Mouse (Mus musculus) CD4-positive, CD25-positive, alpha-beta regulatory T cell (primary cell): ENCODE measurements around the gene Arf6. TPM values are rescaled to one million over a fixed set of nuclear protein-coding genes. Genes with fewer than 3 reads are reported as not detected.

Experiments
- polyA plus RNA-seq: library from polyadenylated mRNA; unstranded; fragments of 100-300 nt; shearing (Covaris generic); gene quantifications from one replicate; pipeline ENCODE4 v1.2.1, GENCODE M21; 2017

Gene Arf6
- polyA plus RNA-seq = 343 TPM

DNA sequence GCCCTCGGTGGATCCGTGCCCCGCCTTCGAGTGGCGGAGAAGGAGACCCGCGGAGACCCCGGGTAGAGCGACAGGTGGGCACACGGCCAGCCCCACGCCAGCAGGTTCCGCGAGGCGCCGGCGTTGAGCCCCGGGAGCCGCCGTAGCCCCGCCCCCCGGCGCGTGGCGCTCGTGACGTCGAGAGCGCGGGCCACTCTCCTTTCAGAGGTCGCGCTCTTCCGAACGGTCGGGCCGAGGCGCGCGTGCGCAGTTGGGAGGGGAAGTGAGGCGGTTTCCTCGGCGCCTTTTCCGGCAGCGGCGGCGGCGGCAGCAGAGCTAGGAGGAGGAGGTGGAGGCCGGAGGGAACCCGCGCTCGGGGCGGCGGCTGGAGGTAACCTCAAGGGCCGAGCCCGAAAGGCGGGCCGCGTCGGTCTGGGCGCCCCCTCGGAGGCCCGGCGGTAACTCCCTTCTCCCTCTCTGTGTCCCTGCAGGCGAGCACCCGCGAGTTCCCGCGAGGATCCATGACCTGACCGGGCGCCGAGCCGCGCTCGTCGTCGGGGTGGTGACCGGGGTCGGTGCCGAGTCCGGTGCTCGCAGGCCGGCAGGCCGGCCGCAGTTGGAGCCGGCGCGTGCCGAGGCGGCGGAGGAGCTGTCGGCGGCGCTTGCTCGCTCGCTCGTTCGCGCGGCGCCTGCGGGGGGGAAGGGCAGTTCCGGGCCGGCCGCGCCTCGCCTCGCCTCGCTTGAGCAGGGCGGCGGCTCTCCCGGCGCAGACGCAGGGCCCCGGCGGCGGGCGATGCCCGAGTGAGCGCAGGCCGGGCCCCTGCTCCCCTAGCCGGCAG, at the start of gene Arf6, which contains the start of gene Gm9887:
TSS of gene Arf6 (plus strand) at position 297 of the 818 bp plus-strand sequence.
TSS of gene Gm9887 (minus strand) at position 605 of the 818 bp plus-strand sequence.

DNA sequence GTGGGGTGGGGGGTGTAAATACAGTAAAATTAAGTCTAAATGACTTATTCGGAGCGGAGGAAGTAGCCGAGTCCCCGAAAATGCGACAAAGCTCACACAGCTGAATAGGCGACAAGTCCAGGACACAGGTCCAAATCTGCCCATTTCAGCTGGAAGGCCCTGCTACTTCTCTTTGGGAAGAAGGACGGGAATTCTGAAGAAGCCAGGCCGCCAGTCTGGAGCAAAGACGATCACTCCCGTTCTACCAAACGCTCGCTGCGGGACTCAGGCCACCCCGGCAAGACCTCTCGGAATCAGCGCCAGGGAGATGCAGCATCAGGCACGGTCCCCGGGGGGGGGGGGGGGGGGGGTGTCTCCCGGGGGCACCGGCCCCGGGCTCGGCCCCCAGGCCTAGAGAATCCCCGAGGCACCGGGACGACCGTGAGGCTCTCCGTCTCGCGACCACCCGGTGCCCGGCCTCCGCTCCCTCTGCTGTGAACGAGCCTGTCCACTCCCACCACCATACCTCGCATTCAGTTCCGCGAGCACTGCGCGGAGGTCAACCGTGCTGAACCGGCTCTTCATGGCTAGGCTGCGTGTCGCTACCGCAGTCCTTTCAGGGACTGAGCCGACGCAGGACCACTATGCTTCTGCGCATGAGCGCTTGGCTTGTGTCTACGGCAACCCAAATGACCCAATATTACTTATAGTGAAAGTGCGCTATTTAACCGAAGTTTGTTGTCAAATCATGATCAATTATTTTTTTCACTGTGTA, 15.2 kb upstream of the Arf6 start, which contains the start of gene Nemf:
TSS of gene Nemf (minus strand) at position 620 of the 754 bp plus-strand sequence.

Other genes starting within 250 kb of the Arf6 start
- 1,962 TPM for gene Rps29, start 213.0 kb upstream of the Arf6 start, polyA plus RNA-seq
- gene Lrr1, start 203.3 kb upstream of the Arf6 start, polyA plus RNA-seq = 0.73 TPM
- 387 TPM for gene Rpl36al, start 188.1 kb upstream of the Arf6 start, polyA plus RNA-seq
- gene Mgat2, start 188.0 kb upstream of the Arf6 start, polyA plus RNA-seq = 79.7 TPM
- gene Gm49383, start 175.0 kb upstream of the Arf6 start, polyA plus RNA-seq = 15.1 TPM
- 8.3 TPM for gene Dnaaf2, start 173.7 kb upstream of the Arf6 start, polyA plus RNA-seq
- gene Gm49384, start 167.9 kb upstream of the Arf6 start, polyA plus RNA-seq = 17.8 TPM
- 8.8 TPM for gene Pole2, start 144.0 kb upstream of the Arf6 start, polyA plus RNA-seq
- gene Klhdc1, start 131.0 kb upstream of the Arf6 start, polyA plus RNA-seq = 40.0 TPM
- gene Klhdc2, start 75.5 kb upstream of the Arf6 start, polyA plus RNA-seq = 59.0 TPM
- 123 TPM for gene Nemf, start 15.0 kb upstream of the Arf6 start, polyA plus RNA-seq
- gene Gm9887, start 308 bp downstream of the Arf6 start, polyA plus RNA-seq = 6.1 TPM
- 5.3 TPM for gene Vcpkmt, start 210.9 kb downstream of the Arf6 start, polyA plus RNA-seq